Mouse (Mus musculus) regulatory T cell (primary cell): ENCODE results near the gene Myadml2.
"Not testable (repeated sequence)": the region's sequence is repeated elsewhere in the genome, so short reads cannot be mapped to it uniquely, and the experiment has no call there.

Experiments used
- in situ Hi-C: fragments of 300-600 bp; cut with MboI, MseI; formaldehyde crosslinking; loops from one replicate; pipeline ENCODE4 v1.15.1; 2025; ENCODE audit warnings: high pct_unique_total_duplicates

The Myadml2 gene

GRCm38 (mm10) chr11:120648001-120648476 lies at the start of gene Myadml2:
TSS of gene Myadml2 (minus strand) at chr11:120648158.
- in situ Hi-C loops, result no loop called here

GRCm38 (mm10) chr11:120697741-120698140 lies 49.8 kb upstream of the Myadml2 start:
- in situ Hi-C loops, result no loop called here

GRCm38 (mm10) chr11:120696568-120696967 lies 48.6 kb upstream of the Myadml2 start:
- in situ Hi-C loops, result no loop called here

- in situ Hi-C loops, result no loop called here
These were observed 47.7 kb upstream of the Myadml2 start for GRCm38 (mm10) chr11:120695641-120696040.

- in situ Hi-C loops, result no loop called here
These were observed 47.2 kb upstream of the Myadml2 start for GRCm38 (mm10) chr11:120695184-120695583.

- in situ Hi-C loops, result no loop called here
These were observed 45.5 kb upstream of the Myadml2 start for GRCm38 (mm10) chr11:120693461-120693860.

GRCm38 (mm10) chr11:120692471-120693011 lies 44.6 kb upstream of the Myadml2 start:
- in situ Hi-C loops, result no loop called here

GRCm38 (mm10) chr11:120689365-120689764 lies 41.4 kb upstream of the Myadml2 start:
- in situ Hi-C loops, result no loop called here

- in situ Hi-C loops, result no loop called here
These were observed 38.8 kb upstream of the Myadml2 start for GRCm38 (mm10) chr11:120686650-120687272.

GRCm38 (mm10) chr11:120684660-120685059 lies 36.7 kb upstream of the Myadml2 start:
- in situ Hi-C loops, result no loop called here

GRCm38 (mm10) chr11:120684086-120684485 lies 36.1 kb upstream of the Myadml2 start:
- in situ Hi-C loops, result no loop called here

GRCm38 (mm10) chr11:120683536-120683935 lies 35.6 kb upstream of the Myadml2 start:
- in situ Hi-C loops, result no loop called here

- in situ Hi-C loops, result no loop called here
These were observed 34.7 kb upstream of the Myadml2 start for GRCm38 (mm10) chr11:120682683-120683082.

- in situ Hi-C loops, result no loop called here
These were observed 32.0 kb upstream of the Myadml2 start for GRCm38 (mm10) chr11:120679909-120680308.

GRCm38 (mm10) chr11:120676951-120677350 lies 29.0 kb upstream of the Myadml2 start:
- in situ Hi-C loops, result no loop called here

GRCm38 (mm10) chr11:120675875-120676274 lies 27.9 kb upstream of the Myadml2 start:
- in situ Hi-C loops, result not testable (repeated sequence)

- in situ Hi-C loops, result no loop called here
These were observed 25.7 kb upstream of the Myadml2 start for GRCm38 (mm10) chr11:120673594-120674122.

GRCm38 (mm10) chr11:120672687-120673593 lies 25.0 kb upstream of the Myadml2 start, which contains the start of gene Aspscr1:
TSS of gene Aspscr1 (plus strand) at chr11:120672973.
- in situ Hi-C loops, result no loop called here

GRCm38 (mm10) chr11:120666617-120667016 lies 18.7 kb upstream of the Myadml2 start:
- in situ Hi-C loops, result no loop called here

GRCm38 (mm10) chr11:120665406-120665805 lies 17.4 kb upstream of the Myadml2 start:
- in situ Hi-C loops, result no loop called here

- in situ Hi-C loops, result no loop called here
These were observed 15.8 kb upstream of the Myadml2 start for GRCm38 (mm10) chr11:120663714-120664113.

GRCm38 (mm10) chr11:120662759-120663158 lies 14.8 kb upstream of the Myadml2 start:
- in situ Hi-C loops, result no loop called here
